Mouse (Mus musculus): ENCODE data around the gene Egfl8. TPM values are rescaled to one million over a fixed set of nuclear protein-coding genes. Genes with fewer than 3 reads are reported as not detected.

Egfl8 gene
- total RNA-seq, 1 experiment from 2014 or later, result 1.7 TPM

DNA sequence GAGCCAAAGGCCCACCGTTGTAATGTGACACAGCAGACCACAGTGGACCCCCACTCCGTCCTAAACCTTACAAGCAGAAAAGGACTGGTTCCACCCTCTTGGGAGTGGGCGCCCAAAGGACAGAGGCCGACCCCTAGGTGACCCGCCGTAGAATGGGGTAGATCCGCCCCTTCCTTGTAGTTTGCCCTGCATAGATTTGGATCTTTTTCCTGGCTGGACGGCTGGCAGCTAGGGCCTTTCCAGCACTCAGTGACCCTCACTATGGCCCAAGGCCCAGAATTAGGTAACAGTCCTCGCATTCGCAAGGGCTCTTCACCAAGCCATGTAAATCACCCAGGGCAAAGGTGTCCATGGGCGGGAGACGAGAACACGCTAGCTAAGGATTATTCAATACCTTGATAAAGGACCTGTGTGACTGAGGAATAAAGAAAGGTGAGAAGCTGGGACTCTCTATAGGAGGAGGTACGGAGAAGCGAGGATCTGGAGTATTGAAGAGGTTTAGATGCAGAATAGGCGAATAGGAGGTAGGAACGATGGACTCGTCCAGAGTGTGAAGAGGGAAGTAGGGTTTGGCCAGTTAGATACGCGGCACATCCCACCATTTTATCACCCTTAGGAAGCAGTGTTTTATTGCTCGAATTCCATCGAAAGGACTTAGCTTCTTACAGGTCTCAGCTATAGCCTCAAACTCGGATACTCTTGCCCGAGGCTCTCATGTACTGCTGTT lies 11.1 kb downstream of the Egfl8 start:
- no peak for ATAC-seq (ENCODE audit: extremely low read depth, insufficient number of reproducible peaks, low FRiP score, poor library complexity, severe bottlenecking)

DNA sequence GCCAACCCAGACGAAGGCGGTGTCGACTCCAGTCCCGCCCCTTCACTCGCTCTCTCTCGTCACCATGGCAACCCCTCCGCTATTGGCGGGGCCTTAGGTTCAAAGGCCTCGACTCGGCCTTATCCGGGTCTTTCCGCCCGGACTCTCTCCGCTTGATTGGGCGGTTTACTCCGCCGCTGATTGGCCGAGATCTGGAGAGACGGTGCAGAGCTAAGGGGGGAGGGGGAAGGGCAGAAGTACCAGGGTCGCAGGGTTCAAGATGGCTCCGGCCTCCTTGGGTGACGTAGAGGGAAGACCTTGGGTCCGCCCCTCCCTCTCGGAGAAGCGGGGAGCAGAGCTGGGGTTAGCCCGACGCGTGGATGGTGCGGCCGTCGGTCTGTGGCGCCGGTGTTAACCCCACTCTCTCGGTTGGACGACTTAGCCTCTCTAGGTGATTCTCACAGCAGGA lies 11.7 kb downstream of the Egfl8 start, which contains the start of gene Agpat1:
TSS of gene Agpat1 (plus strand) at position 202 of the 448 bp plus-strand sequence.
- ATAC-seq (ENCODE audit: extremely low read depth, insufficient number of reproducible peaks, low FRiP score, poor library complexity, severe bottlenecking), result peak; percentile 66

DNA sequence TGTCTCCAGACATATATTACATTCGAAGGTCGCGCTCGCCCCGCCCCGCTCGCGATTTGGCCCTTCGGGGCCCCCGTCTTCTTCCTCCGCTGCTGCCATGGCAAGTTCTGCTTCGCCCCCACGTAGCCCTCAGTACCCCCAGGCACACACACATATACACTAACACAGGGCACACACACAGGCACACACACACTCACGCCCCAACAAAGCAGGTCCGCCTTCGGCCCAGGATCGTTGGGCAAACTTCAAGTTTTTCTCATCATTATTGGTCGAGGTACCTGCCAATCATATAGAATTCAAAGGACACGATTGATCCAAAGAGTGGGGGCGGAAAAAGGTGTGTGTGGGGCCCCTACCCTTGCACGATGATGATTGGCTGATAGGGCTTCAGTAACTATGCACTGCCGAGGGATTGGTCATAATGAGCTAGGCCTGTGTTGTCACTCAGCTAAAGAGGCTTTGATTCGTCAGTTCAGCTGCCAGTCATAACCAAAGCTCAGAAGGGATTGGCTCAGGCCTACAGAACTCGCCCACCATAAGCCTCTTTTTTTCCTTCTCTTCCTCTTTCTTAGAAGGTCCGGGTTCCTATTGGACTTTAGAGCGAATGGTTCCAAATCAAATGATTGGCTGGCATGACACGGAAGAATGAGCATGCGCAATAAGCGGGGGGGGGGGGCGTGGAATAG lies 12.3 kb downstream of the Egfl8 start, which contains the start of gene Rnf5:
TSS of gene Rnf5 (minus strand) at position 316 of the 686 bp plus-strand sequence.
- ATAC-seq (ENCODE audit: extremely low read depth, insufficient number of reproducible peaks, low FRiP score, poor library complexity, severe bottlenecking), result peak; percentile 79

DNA sequence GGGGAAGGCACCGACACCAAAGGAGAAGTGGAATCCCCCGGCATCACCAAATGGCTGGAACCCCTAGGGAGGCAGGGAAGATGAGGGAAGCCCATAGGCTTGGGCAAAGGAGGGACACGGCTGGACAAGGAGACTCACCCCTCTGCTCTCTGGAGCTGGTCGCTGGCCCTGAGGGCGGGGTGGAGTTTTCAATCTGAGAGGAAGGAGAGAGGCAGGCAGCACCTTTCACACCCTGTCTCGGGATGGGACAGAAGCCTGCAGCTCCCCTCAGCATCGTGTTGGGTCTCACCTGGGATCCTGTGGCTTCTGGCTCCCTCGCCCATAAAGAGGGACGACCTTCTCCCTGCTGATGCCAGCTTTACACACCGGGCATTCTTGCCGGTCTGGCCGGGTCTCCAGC lies 14.0 kb downstream of the Egfl8 start:
- ATAC-seq (ENCODE audit: extremely low read depth, insufficient number of reproducible peaks, low FRiP score, poor library complexity, severe bottlenecking), result no peak

DNA sequence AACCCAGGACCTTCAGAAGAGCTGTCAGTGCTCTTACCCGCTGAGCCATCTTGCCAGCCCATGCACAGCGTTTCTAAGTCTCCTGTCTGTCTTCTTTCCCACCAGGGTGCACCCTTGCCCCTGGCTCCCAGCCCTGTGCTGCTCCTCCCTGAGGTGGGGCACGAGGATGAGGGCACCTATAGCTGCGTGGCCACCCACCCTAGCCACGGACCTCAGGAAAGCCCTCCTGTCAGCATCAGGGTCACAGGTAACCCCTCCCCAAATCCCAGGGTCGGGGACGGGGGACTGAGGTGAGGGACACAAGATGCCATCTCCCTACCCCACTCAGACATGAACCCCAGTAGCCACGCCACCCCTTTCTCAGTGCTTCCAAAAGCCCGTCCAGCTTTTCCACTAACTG lies 15.9 kb downstream of the Egfl8 start:
- ATAC-seq (ENCODE audit: extremely low read depth, insufficient number of reproducible peaks, low FRiP score, poor library complexity, severe bottlenecking), result no peak

DNA sequence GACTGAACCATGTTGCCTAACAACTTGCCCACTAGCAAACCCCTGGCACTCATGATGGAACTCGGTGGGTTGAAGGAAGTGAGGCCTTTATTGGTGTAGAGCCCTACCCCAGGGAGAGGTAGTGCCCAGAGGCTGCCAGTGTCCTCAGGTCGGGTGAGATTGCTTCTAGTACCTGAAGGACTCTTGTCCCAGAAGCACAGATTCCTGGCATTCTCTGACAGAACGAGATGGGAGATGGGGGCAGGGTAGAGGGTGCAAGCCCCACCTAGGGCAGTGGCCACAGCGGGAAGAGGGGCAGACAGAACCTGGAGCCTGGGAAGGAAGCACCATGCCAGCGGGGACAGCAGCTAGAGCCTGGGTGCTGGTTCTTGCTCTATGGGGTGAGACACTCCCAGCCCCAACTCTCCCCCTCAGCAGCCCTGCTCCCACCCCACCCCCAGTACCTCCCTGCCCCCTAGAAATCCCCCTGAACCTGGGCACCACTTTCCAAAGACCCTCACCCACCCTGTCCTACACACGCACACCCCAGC lies 18.1 kb downstream of the Egfl8 start, which contains the start of gene Ager:
TSS of gene Ager (plus strand) at position 297 of the 530 bp plus-strand sequence.
- ATAC-seq (ENCODE audit: extremely low read depth, insufficient number of reproducible peaks, low FRiP score, poor library complexity, severe bottlenecking), result no peak

DNA sequence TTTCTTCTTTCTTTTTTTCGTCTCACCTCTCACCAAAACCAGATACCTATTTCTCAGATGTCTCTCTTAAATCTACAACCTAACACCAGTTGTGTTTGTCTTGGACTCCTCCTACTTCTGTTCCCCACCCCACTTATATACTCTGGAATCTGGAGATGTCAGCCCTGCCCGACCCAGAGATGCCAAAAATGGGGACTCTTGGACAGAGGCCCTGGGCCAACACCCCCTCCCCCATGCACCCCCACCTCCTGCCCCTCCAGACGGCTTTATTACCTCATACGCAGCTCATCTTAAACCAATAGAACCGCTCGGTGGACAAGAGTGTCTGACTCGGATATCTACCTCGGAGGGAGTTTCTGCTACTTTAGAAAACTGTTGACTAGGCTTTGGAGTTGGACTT lies 19.7 kb downstream of the Egfl8 start:
- ATAC-seq (ENCODE audit: extremely low read depth, insufficient number of reproducible peaks, low FRiP score, poor library complexity, severe bottlenecking), result no peak

DNA sequence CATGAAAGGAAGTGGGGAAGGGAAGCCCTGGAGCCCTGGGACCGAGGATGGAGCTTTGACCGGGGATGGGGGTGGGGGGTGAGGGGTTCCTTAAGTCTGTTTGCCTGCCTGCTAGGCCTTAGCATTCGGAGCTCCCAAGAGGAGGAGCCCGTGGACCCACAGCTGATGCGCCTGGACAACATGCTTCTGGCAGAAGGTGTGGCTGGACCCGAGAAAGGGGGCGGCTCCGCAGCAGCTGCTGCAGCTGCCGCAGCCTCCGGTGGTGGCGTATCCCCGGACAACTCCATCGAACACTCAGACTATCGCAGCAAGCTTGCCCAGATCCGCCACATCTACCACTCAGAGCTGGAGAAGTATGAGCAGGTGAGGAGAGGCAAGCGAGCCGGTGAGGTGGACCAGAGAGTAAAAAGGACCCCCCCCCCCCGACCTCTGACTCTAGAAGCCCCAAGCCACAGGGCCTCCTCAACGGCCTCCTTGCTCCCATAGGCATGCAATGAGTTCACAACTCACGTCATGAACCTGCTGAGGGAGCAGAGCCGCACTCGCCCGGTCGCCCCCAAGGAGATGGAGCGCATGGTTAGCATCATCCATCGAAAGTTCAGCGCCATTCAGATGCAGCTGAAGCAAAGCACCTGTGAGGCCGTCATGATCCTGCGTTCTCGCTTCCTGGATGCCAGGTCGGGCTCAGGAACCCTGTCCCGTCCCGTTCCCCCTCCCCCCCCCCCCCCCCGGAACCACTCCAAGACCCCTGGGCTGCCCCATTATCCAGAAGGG lies 21.8 kb downstream of the Egfl8 start:
- no peak for ATAC-seq (ENCODE audit: extremely low read depth, insufficient number of reproducible peaks, low FRiP score, poor library complexity, severe bottlenecking)

DNA sequence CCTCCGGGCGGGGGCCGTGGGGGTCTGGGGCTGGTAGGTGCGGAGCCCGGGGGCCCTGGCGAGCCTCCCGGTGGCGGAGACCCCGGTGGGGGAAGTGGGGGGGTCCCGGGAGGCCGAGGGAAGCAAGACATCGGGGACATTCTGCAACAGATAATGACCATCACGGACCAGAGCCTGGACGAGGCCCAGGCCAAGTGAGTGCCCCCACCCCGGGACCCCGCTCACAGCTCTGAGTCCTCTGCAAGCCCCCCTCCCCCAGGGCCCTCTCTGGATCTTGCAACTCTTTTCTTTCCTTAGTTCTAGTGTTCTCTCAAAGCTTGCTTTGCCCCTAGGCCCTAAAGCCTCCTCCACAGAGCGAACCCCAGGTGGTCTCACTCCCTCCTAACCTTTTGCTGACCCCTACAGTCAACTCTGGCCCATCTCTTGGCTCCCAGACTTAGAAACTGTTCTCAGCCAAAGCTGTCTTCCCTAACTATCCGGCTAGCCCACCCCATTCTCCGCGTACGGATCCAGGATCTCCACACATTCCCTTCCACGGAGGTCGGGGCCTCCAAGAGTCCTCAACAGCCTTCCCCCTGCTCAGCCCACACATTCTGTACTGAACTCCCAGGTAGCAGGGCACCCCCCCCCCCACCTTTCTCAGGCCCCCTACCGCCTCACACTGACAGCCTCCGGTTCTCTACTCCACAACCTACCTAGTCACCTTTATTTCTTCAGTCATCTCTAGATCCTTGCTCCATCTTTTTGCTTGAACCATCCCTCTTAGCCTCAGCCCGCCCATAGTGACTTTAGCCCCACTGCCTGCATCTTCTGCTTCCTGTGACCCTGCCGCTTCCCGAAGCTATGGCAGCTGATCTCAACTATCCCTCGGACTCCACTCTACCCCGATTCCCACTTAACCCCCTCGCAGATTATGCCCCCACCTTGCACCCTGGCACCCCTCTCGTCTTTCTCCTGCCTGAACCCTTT lies 22.9 kb downstream of the Egfl8 start:
- ATAC-seq (ENCODE audit: extremely low read depth, insufficient number of reproducible peaks, low FRiP score, poor library complexity, severe bottlenecking), result no peak

DNA sequence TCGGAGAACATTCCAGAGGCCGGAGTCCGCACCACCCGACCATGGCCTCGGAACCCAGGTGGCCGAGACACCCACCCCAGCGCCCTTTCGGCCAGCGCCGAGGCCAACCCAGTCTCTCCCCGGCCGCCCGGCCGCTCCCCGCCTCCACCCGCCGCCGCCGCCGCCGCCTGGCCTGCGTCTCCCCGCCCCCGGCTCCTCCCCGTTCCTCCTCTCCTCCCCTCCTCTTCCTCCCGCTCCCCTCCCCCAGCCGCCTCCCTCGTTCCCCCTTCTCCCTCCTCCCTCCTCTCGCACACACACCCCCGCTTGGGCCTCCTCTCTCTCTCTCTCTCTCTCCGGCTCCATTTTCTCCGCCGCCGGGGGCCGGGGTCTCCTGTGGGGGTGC lies 23.8 kb downstream of the Egfl8 start:
- peak; percentile 69 for ATAC-seq (ENCODE audit: extremely low read depth, insufficient number of reproducible peaks, low FRiP score, poor library complexity, severe bottlenecking)

DNA sequence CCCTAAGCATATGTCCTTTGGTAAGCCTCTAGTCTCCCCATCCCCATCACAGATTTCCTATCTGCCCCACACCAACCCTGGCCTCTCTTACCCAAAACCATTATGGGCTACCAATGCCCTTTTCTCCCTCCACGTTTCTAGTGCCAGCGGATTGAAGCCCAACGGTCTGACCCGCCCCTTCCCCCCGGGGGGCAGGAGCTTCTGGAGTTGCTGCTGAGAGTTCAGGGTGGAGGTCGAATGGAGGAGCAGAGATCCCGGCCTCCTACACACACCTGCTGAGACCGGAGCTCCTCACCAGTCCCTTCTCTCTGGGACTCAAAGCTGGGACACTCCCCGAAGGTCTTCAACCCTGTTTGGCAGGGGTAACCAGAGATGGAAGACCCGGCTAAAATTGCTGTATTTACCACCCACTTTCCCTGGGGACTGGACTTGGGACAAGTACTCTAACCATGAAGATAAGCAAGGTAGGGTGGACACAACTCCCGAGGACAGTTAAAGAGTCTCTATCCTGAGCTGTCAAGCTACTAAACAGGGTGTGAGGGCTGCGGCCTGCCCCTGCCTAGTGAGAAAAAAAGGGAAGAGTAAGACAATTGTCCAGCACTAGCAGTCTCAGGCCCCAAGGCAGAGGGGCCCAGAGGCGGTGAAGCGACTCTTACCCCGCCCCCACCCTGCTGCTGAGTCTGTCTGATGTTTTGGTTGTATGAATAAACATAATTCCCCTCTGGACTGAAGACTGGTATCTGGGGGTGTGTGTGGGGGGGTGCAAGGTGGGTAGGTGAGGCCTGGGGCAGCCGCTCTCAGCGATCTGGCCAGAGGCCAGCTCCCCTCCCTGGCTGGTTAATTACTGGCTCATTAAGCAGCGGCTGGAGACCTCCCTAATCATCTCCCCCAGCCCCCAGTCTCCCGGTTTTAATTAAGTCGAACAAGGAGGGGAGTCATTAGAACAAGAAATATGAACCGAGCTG lies 24.5 kb downstream of the Egfl8 start, which contains the start of gene Pbx2:
TSS of gene Pbx2 (plus strand) at position 238 of the 965 bp plus-strand sequence.
- ATAC-seq (ENCODE audit: extremely low read depth, insufficient number of reproducible peaks, low FRiP score, poor library complexity, severe bottlenecking), result no peak

DNA sequence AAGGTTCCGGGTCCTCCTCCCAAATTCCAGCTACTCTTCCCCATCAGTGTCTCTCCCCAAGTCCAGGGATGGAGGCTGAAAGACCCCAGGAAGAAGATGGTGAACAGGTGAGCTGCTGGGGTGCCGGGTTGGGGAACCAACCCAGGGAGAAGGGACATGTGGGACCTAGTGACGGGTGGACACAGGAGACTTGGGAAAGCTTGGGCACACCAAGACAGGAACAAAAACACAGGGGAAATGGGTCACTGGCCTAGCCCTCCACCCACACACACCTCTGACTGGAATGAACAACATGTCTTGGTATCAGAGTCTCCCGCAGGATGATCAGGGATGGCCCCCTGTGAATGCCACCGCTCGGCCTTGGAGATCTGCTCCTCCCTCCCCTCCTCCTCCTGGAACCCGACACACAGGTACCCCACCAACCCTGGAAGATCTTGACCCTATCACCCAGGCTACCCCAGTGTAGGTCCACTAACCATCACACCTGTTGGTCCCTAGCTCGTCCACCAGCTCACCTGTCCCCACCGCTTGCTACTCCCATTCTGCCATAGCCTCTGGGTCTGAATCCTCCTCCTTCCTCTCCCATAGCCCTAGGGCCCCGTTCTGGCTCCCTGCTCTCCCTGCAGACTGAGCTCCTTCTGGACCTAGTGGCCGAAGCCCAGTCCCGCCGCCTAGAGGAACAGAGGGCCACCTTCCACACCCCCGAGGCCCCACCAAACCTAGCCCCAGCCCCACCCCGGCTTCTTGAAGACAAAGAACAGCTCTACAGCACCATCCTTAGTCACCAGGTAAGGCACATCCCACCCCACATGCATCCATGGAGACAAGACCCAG lies 25.4 kb downstream of the Egfl8 start:
- no peak for ATAC-seq (ENCODE audit: extremely low read depth, insufficient number of reproducible peaks, low FRiP score, poor library complexity, severe bottlenecking)

DNA sequence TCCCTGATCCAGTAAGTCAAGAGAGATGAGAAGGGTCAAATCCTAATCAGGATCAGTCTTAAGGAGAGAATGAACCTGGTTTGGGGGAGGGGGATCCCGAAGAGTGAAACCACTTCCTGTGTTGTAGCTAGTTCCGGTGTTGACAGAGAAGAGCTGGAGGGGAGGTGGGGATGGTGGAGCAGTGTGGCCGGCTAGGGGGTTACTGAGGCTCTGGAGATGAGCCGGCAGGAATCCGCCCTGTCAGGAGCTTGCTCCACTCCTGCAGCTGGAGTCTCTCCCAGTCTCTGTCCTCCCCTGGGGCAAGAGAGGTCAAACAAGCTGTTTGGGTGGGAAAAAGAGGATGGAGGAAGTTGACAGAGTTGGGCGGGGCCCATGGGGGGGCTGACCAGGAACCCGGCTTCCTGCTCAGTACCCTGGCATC lies 26.1 kb downstream of the Egfl8 start, which contains the start of gene Gpsm3:
TSS of gene Gpsm3 (plus strand) at position 126 of the 421 bp plus-strand sequence.
- ATAC-seq (ENCODE audit: extremely low read depth, insufficient number of reproducible peaks, low FRiP score, poor library complexity, severe bottlenecking), result peak; percentile 18; the same call in 1 of the 2 replicates

DNA sequence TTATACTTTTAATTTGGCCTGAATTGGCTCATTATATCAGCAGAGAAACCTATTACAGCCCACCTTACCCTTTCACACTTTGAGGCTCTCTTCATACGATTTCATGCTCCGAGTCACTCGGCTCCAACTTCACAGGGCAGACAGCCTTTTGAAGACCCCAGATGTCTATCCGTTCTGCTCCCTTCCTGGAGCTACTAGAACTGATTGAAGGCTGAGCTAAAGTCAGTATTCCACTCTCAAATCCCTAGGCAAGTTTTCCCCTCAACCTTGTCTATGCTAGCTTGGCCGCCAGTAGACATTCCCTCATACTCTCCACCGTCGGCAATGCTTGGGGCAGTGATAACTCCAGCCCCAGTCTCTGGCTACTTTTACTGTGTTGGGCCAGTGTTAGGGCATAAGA lies 26.6 kb downstream of the Egfl8 start:
- ATAC-seq (ENCODE audit: extremely low read depth, insufficient number of reproducible peaks, low FRiP score, poor library complexity, severe bottlenecking), result no peak

DNA sequence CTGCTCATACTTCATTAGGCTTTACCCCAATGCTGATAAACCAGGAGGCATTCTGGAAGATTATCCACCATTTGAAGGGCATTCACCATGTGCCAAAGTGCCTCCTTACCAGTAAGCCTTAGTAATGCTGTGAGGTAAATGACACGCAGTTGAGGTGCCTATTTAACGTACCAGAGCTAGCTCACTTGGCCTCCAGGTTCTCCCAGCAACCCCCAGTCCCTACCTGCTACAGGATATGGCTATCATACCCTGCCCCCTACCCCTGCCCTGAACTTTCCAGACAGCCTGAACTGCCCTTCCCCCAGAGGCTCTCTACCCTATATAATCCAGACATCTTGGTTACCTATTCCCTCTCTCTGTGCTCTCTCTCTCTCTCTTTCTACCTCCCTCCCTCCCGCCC lies 27.0 kb downstream of the Egfl8 start:
- ATAC-seq (ENCODE audit: extremely low read depth, insufficient number of reproducible peaks, low FRiP score, poor library complexity, severe bottlenecking), result no peak

DNA sequence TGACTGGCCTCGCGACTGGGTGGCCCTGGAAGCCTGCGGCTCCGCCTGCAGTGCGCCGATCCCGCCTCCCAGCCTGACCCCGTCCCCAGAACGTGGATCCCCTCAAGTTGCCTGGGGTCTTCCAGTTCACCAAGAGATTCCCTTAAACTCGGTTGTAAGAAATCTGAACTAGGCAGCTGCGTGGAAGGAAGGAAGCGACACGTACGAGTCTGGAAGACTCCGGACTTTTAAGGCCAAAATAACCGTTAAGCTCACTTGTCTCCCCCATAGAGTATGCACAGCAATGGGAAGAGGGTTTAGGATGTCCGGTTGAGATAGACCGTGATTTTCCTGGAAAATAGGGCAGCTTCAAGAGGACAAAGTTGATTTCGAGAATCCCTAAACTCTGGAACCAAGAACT lies 28.0 kb downstream of the Egfl8 start:
- no peak for ATAC-seq (ENCODE audit: extremely low read depth, insufficient number of reproducible peaks, low FRiP score, poor library complexity, severe bottlenecking)

All from neutrophil, adult 5-6 weeks (primary cell).